Mouse (Mus musculus): Measurements from ENCODE around the gene Arid5a. TPM values are rescaled to one million over a fixed set of nuclear protein-coding genes. Genes with fewer than 3 reads are reported as not detected.

The Arid5a gene
- total RNA-seq, 4 experiments from 2014 or later, result 4.7 to 16.6 (median 9.9) TPM

- no peak for DNase-seq (ENCODE audit: low spot score)
Observed at GRCm38 (mm10) chr1:36294402-36294801, 13.1 kb upstream of the Arid5a start.

DNA sequence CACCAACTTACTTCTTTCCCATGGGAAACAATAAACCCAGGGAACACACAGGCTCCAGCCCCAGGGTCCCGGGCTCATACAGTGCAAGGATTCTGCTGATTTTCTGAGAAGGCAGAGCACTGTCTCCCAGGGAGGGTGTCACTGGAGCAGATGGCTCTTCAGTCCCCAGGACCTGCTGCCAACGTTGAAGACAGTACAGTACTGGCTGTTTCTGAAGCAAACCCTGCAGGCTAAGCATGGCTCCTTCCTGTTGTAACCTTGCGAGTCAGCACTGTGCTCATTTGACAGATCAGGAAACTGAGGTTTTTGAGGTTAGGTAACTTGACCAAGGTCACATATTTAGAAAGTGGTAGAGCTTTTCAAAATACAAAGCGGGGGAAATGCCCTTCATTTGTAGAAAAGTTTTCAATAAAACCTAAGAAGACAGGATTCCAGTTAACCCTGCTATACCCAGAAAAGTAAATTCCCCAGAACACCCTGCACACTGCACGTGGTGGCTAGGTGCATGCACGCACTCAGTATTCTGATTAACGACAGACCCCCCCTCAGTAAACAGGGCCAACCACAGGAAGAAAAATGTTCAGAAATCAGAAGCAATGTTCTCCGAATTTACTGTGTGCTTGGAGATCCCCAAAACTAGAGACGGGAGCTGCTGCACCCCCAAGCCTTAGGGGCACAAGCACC is 10.9 kb upstream of the Arid5a start:
- DNase-seq (ENCODE audit: low spot score), result no peak

- DNase-seq (ENCODE audit: low spot score), result no peak
Observed at GRCm38 (mm10) chr1:36298107-36298506, 9.4 kb upstream of the Arid5a start.

- no peak for DNase-seq (ENCODE audit: low spot score)
Observed at GRCm38 (mm10) chr1:36299126-36299525, 8.4 kb upstream of the Arid5a start.

DNA sequence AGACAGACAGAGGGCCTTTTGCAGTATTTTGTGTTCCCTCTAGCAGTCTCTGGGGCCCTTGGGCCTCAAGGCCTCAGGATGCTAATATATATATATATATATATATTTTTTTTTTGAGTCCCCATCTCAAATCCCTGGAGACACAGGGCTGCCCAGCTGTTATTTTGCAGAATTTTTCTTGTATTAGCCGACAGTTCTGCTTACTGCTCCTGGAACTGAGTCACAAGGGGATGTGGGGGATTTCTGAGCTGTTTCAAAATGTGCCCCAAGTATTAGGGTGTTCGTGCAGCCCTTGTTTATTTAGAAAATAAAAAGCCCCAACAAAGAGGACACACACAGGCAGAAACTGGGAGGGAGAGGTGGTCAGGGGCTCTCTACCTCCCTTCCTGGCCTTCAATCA is 7.9 kb upstream of the Arid5a start:
- no peak for DNase-seq (ENCODE audit: low spot score)

- no peak for DNase-seq (ENCODE audit: low spot score)
Observed at GRCm38 (mm10) chr1:36300486-36300885, 7.0 kb upstream of the Arid5a start.

DNA sequence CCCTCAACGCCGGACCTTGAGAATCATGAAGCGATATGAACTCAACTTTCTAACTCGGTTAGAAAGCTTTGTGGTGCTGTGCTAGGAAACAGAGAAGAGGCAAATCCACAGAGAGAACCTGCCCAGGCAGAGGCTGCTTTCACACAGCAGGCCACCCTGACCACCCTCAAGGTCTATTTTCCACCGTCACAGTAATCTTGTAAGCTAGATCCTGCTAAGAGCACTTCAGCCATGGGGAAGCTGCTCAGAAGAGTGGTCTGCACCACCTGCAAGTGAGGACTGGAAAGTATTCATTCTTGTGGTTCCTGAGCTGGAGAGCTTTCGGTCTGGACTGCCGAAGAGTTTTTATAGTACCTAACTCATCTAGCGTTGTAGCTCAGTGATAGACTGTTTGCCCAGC is 5.3 kb upstream of the Arid5a start:
- no peak for DNase-seq (ENCODE audit: low spot score)

- no peak for DNase-seq (ENCODE audit: low spot score)
Observed at GRCm38 (mm10) chr1:36302957-36303356, 4.6 kb upstream of the Arid5a start.

DNA sequence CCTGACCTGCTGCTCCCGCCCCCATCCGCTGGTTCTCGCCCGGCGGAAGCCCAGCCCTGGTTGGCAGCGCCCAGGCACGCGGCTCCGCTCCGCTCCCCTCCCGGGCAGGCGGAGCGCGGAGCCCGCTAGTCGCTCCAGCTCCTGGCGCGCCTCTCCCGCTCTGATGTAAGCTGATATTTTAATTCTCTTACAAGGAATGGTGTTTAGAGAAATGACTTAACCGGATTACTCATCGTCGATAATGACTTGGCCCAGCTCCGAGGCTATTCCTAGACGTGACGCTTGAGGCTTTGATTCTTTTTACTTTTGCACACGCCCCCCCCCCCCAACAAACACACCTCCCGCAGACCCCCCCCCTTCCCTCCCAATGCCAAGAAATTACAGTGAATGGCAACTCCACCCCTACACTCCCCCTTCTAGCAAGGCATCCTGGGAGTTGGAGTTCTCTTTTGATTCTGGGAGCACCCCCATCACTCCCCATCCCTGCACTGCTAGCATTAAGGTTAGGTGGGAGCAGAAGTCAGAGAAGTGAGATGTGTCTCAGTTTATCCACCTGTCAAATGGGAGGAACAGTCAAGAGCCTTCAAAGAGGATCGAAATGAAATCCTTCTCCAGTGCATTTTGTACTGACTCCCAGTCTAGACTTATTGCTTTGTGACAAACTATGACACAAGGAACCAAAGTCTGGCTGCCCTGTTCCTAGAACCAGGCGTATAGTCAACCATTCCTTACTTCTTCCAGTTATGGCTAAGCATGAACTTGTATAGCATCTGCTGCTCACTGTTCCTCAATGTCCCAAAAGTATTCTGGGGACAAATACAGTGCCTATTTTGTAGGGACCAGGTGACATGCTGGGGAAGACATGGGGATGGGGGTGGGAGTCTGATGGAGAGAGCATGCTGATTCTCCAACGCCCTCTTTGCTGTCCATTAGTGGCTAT is 3.9 kb upstream of the Arid5a start:
- peak; percentile 88 for DNase-seq (ENCODE audit: low spot score)

- DNase-seq (ENCODE audit: low spot score), result peak; percentile 56
Observed at GRCm38 (mm10) chr1:36304764-36305163, 2.8 kb upstream of the Arid5a start.

GRCm38 (mm10) chr1:36306120-36306519 is 1.4 kb upstream of the Arid5a start:
- no peak for DNase-seq (ENCODE audit: low spot score)

- DNase-seq (ENCODE audit: low spot score), result no peak
Observed at GRCm38 (mm10) chr1:36307121-36307494, 425 bp upstream of the Arid5a start.

DNA sequence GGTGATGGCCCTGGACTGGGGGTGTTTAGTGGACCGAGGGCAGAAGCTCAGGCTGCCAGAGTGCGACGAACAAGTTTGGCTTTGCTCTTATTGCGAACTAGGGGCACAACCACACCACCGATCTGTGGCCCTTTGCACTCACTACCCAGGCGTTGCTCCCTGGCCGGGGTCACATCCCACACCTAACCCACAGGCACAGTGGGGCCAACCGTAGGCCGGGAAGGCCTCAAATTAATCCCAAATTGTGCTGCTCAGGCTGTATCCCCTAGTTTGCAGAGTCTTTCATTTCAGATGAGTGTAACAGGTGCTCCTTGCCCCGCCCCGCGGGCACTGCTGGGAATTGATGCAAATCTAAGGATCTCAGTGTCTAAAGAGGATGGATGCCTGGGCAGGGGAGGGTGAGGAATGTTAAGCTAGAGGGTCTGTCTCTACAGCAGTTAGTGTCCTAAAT is 943 bp downstream of the Arid5a start:
- DNase-seq (ENCODE audit: low spot score), result no peak

DNA sequence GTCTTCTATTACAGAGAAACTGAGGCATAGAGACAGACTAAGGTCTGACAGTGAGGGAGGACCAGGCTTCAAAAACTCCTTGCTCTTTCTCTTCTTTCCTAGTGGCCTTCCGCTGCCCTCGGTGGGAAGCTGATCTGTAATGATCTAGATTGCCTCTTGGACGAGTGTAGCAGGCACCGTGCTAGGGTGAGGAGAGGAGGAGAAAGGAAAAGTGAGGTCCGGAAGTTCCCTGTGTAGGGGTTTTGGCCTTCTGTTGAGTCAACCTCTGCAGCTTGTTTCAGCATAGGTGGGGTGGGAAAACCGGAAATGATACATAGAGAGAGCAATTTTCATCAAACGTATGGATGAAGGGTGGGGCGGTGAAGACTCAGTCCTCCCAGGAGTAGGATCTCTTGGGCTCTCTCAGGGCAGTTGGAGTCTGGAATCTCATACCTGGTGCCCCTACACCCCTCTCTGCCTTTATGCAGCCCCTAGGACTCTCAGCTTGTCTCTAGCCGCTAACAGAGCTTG is 1.5 kb downstream of the Arid5a start:
- no peak for DNase-seq (ENCODE audit: low spot score)

GRCm38 (mm10) chr1:36309498-36309901 is 2.0 kb downstream of the Arid5a start:
- peak; percentile 53 for DNase-seq (ENCODE audit: low spot score)

- no peak for DNase-seq (ENCODE audit: low spot score)
Observed at GRCm38 (mm10) chr1:36314959-36315775, 7.6 kb downstream of the Arid5a start.

DNA sequence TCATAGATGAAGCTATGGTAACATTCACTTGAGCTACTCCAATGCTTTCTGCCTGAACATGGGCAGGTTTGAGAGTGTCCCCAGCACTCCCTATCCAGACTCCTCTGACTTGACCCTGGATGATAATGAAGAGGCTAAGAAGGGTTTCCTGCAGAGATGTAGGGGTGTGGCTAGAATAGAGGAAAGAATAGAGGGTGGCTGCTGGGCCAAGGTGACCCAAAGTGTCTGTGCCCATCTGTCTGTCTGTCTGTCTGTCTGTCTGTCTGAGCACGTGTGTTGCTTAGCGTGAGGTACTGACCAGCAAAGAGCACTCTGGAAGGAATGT is 8.2 kb downstream of the Arid5a start:
- no peak for DNase-seq (ENCODE audit: low spot score)

DNA sequence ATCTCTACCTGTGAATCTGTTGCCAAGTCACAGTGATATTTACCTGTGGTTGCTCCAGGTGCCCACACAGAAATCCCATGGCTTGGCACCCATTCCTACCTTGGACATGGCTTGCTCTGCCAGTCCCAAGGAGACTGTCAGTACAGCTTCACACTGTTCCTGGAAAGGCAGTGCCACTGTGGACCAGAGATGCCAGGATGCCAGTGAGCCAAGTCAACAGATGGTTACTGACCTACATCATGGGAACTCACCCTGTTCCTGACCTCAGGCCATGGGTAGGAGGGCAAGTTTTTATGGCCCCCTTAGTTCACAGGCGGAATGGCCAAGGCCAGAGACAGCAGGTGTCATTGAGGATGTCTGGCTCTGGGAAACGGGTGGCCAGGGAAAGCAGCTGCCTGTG is 13.6 kb downstream of the Arid5a start:
- no peak for DNase-seq (ENCODE audit: low spot score)

DNA sequence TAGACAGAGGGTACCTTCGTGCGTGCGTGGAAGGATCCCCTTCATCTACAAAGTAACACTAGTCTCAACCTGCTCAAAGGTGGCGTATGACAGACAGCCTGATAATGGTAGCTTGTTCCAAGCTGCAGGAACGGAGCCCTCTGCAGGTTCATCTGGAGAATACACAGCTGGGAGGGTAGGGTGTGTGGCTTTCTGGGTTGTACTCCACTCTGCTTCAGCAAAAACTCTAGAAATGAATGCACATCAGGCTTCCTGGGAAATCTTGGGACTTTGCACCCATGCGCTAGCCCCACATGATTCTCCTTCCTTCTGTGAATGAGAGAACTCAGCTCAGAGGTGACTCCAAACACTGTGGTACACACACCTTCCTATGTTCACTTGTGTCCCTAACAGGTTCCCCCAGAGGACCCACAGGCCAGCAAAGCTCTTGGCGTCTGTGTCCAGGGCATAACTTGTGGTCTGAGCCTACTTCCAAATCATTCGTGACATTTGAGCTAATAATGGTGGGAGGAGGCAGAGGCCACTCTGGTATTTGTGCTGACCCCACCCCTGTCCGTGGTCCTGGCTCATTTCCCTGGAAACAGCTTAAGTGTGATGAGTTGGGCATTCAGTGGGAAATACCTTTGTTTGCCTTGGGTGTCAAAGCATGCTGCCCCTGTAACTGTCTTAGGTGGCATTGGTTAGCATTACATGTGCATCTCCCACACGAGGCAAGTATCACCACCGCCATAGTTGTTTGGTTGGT is 14.5 kb downstream of the Arid5a start:
- DNase-seq (ENCODE audit: low spot score), result no peak

DNA sequence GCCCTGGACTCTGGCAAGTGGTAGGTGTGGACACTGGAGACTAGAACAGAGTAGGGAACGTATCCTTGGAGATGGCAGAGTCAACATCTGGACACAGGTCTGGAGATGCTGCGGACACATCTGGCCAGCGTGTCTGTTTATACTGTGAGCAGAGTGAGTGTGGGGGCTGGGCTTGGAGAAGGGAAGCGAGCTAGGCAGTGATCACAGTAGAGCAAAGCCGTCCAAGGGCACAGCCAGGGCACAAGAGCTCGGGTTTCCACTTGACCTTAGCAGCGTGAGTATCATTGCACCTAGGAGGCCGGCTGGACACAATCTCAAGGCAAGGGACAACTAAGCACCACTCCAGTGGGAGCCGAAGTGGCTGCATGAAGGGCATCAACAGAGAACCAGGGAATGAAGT is 15.5 kb downstream of the Arid5a start:
- no peak for DNase-seq (ENCODE audit: low spot score)

DNA sequence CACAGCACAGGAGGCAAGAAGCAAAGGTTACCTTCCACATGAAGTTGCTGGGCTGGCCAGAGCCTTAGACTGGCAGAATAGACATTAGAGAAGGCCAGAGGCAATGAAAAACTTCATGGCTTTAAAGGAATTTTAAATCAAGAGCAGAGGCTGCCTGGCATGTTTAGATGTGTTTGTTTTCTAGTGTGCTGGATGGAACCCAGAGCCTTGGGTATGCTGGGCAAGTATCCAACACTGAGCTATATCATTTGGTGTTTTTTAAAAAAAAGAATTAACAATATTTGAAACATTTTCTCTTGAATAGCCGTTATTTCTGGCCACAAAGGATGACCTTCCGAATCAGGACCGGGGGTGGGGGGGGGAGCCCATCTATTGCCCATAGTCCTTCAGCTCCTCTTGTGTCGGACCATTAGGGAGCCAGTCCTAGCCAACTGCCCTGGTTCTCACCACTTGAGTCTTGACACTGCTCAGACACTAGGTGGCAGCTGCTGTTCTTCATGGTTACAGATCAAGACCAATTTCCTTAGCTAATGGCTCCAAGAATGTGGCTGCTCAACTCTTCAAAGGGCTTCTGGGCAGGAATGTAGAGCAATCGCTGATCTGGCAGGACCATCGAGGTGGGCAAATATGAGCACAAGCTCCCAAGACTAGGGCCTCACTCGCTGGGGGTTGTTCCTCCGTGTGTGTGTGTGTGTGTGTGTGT is 16.4 kb downstream of the Arid5a start:
- peak; percentile 57 for DNase-seq (ENCODE audit: low spot score)

Data from heart, adult 8-10 months (tissue).